Mouse (Mus musculus) intestine, postnatal 0 days (tissue): ENCODE data around the gene Tyrp1. TPM values are rescaled to one million over a fixed set of nuclear protein-coding genes. Genes with fewer than 3 reads are reported as not detected.

Experiments used
- ATAC-seq: fragments of 200-750 bp; cut with Nextera tagmentation; 2 replicates; pipeline ENCODE4 v1.8.0; 2017; ENCODE audit warnings: mild to moderate bottlenecking, moderate TSS enrichment, moderate library complexity
- H3K27ac ChIP-seq: fragments of 300-500 bp; sonication (generic); 2 replicates; pipeline ENCODE4 v1.5.1; 2014; ENCODE audit warnings: mild to moderate bottlenecking, low read depth, low read length, moderate library complexity
- H3K27me3 ChIP-seq: fragments of 300-500 bp; sonication (generic); replicated peaks from 2 replicates; pipeline ENCODE4 v1.6.1; 2014; ENCODE audit warnings: low read length, mixed read lengths; ENCODE audit not compliant: control insufficient read depth, insufficient read depth
- H3K36me3 ChIP-seq: fragments of 300-500 bp; sonication (generic); 2 replicates; pipeline ENCODE4 v1.6.1; 2014; ENCODE audit warnings: mild to moderate bottlenecking, moderate library complexity; ENCODE audit not compliant: control insufficient read depth, insufficient read depth
- H3K4me1 ChIP-seq: fragments of 300-500 bp; sonication (generic); replicated peaks from 2 replicates; pipeline ENCODE4 v1.6.1; 2014; ENCODE audit warnings: antibody characterized with exemption, low read length, mixed read lengths; ENCODE audit not compliant: control insufficient read depth, insufficient read depth
- H3K4me2 ChIP-seq: fragments of 300-500 bp; sonication (generic); replicated peaks from 2 replicates; pipeline ENCODE4 v1.6.1; 2014; ENCODE audit warnings: low read depth, mild to moderate bottlenecking, moderate library complexity
- H3K4me3 ChIP-seq: fragments of 300-500 bp; sonication (generic); 2 replicates; pipeline ENCODE4 v1.5.1; 2014; ENCODE audit warnings: low read depth, low read length
- H3K9ac ChIP-seq: fragments of 300-500 bp; sonication (generic); 2 replicates; pipeline ENCODE4 v1.6.1; 2014; ENCODE audit warnings: mild to moderate bottlenecking, low read depth, low read length
- H3K9me3 ChIP-seq: fragments of 300-500 bp; sonication (generic); 2 replicates; pipeline ENCODE4 v1.6.1; 2016; ENCODE audit warnings: mixed run types; ENCODE audit not compliant: control insufficient read depth
- CTCF ChIP-seq: sonication (generic); IDR thresholded peaks from 2 replicates; pipeline ENCODE4 v1.5.1; 2016; ENCODE audit warnings: low read depth, mild to moderate bottlenecking, control low read depth, antibody characterized with exemption, moderate library complexity
- WGBS: fragments of 180-500 bp; shearing (Covaris S2); extraction: QIAGEN DNeasy Blood & Tissue Kit; methylation state at CpG from one replicate; pipeline ENCODE4 v1.1.7; 2014; 5-methylcytosine and 5-hydroxymethylcytosine counted together
- polyA plus RNA-seq: library from polyadenylated mRNA; unstranded; fragments of >200 nt; fragmentation: Nextera tagmentation; extraction: Ambion mirVana; gene quantifications from 2 replicates; pipeline ENCODE4 v1.2.1, GENCODE M21; 2015

Tyrp1 gene
- polyA plus RNA-seq, 1 experiment from 2014 or later = not detected

- no peak overlapping the region for H3K9ac ChIP-seq
- no peak for ATAC-seq
- no peak for TF ChIP-seq CTCF
- H3K9me3 ChIP-seq = no peaks in the 10 kb centered on the region
- H3K36me3 ChIP-seq = no peaks in the 10 kb centered on the region
- H3K4me3 ChIP-seq = no peak overlapping the region
- H3K27me3 ChIP-seq = no peaks in the 10 kb centered on the region
- no peak overlapping the region for H3K4me2 ChIP-seq
- no peak overlapping the region for H3K27ac ChIP-seq
- H3K4me1 ChIP-seq = no peaks in the 10 kb centered on the region
These were observed 9.8 kb downstream of the Tyrp1 start for GRCm38 (mm10) chr4:80843752-80844151.

- H3K9ac ChIP-seq = no peak overlapping the region
- H3K4me1 ChIP-seq = no peaks in the 10 kb centered on the region
- H3K27ac ChIP-seq = no peak overlapping the region
- WGBS = 69% methylated on average over 3 of the region's 3 CpGs
- no peaks in the 10 kb centered on the region for H3K9me3 ChIP-seq
- no peak overlapping the region for H3K4me2 ChIP-seq
- ATAC-seq = no peak
- no peaks in the 10 kb centered on the region for H3K27me3 ChIP-seq
- no peak overlapping the region for H3K4me3 ChIP-seq
- no peak for TF ChIP-seq CTCF
- no peaks in the 10 kb centered on the region for H3K36me3 ChIP-seq
These were observed 12.1 kb downstream of the Tyrp1 start for GRCm38 (mm10) chr4:80846052-80846451.

GRCm38 (mm10) chr4:80852590-80853425 lies 18.9 kb downstream of the Tyrp1 start:
- H3K27me3 ChIP-seq = no peaks in the 10 kb centered on the region
- H3K4me3 ChIP-seq = no peak overlapping the region
- H3K9me3 ChIP-seq = no peaks in the 10 kb centered on the region
- H3K27ac ChIP-seq = no peak overlapping the region
- no peak overlapping the region for H3K4me2 ChIP-seq
- no peaks in the 10 kb centered on the region for H3K36me3 ChIP-seq
- no peak overlapping the region for H3K9ac ChIP-seq
- ATAC-seq = no peak
- H3K4me1 ChIP-seq = no peaks in the 10 kb centered on the region
- TF ChIP-seq CTCF = no peak
- 77% methylated on average over 7 of the region's 7 CpGs for WGBS

- Histone ChIP-seq H3K9me3 (no peaks in the 10 kb centered on the region), H3K36me3 (no peaks in the 10 kb centered on the region), H3K9ac (no peak overlapping the region), H3K4me1 (no peaks in the 10 kb centered on the region), H3K4me2 (no peak overlapping the region), H3K4me3 (no peak overlapping the region), H3K27me3 (no peaks in the 10 kb centered on the region), H3K27ac (no peak overlapping the region)
- no peak for TF ChIP-seq CTCF
- ATAC-seq = no peak
- WGBS = 69% methylated on average over 9 of the region's 9 CpGs
These were observed 21.6 kb downstream of the Tyrp1 start for GRCm38 (mm10) chr4:80855495-80855894.

- Histone ChIP-seq H3K4me2 (no peak overlapping the region), H3K4me3 (no peak overlapping the region), H3K27me3 (no peaks in the 10 kb centered on the region), H3K4me1 (no peaks in the 10 kb centered on the region), H3K27ac (no peak overlapping the region), H3K9ac (no peak overlapping the region), H3K36me3 (no peaks in the 10 kb centered on the region), H3K9me3 (no peaks in the 10 kb centered on the region)
- no peak for TF ChIP-seq CTCF
- WGBS = 82% methylated on average over 9 of the region's 9 CpGs
- no peak for ATAC-seq
These were observed 29.0 kb downstream of the Tyrp1 start for GRCm38 (mm10) chr4:80862962-80863361.

GRCm38 (mm10) chr4:80863906-80864305 lies 30.0 kb downstream of the Tyrp1 start:
- H3K9me3 ChIP-seq = no peaks in the 10 kb centered on the region

More at GRCm38 (mm10) chr4:80863906-80864305, 30.0 kb downstream of the Tyrp1 start:
- H3K4me3 ChIP-seq = no peak overlapping the region
- H3K4me1 ChIP-seq = no peaks in the 10 kb centered on the region
- H3K36me3 ChIP-seq = no peaks in the 10 kb centered on the region
- no peak for ATAC-seq
- no peaks in the 10 kb centered on the region for H3K27me3 ChIP-seq
- H3K9ac ChIP-seq = no peak overlapping the region
- WGBS = 58% methylated on average over 7 of the region's 7 CpGs
- no peak overlapping the region for H3K4me2 ChIP-seq
- H3K27ac ChIP-seq = no peak overlapping the region
- no peak for TF ChIP-seq CTCF
